Mouse (Mus musculus): ENCODE data around the gene Tlr11.
A peak's percentile ranks its signal among the peaks of the same experiment; 100 is the strongest.

The Tlr11 gene

GRCm38 (mm10) chr14:50357593-50357992 is at the start of gene Tlr11:
Tlr11 (plus strand) TSS chr14:50357914.
- no peak for DNase-seq (ENCODE audit: low read depth)

- DNase-seq (ENCODE audit: low read depth): no peak
These were observed 31.1 kb upstream of the Tlr11 start, which contains the start of gene Olfr734 for GRCm38 (mm10) chr14:50326661-50327060. Olfr734 (minus strand) TSS chr14:50326761.

GRCm38 (mm10) chr14:50348796-50349195 is 8.9 kb upstream of the Tlr11 start, which contains the start of gene Olfr735:
Olfr735 (minus strand) TSS chr14:50348872.
- DNase-seq (ENCODE audit: low read depth): no peak

- DNase-seq (ENCODE audit: low read depth): peak; percentile 18
These were observed 5.3 kb upstream of the Tlr11 start for GRCm38 (mm10) chr14:50352438-50352837.

GRCm38 (mm10) chr14:50356725-50357124 is 989 bp upstream of the Tlr11 start:
- DNase-seq (ENCODE audit: low read depth): no peak

- no peak for DNase-seq (ENCODE audit: low read depth)
These were observed 2.8 kb downstream of the Tlr11 start for GRCm38 (mm10) chr14:50360480-50360879.

- no peak for DNase-seq (ENCODE audit: low read depth)
These were observed 5.8 kb downstream of the Tlr11 start for GRCm38 (mm10) chr14:50363561-50363960.

- DNase-seq (ENCODE audit: low read depth): no peak
These were observed 23.1 kb downstream of the Tlr11 start, which contains the start of gene Olfr736 for GRCm38 (mm10) chr14:50380863-50381262. Olfr736 (plus strand) TSS chr14:50381163.

GRCm38 (mm10) chr14:50407268-50407667 is 49.6 kb downstream of the Tlr11 start, which contains the start of gene Olfr738:
Olfr738 (plus strand) TSS chr14:50407568.
- DNase-seq (ENCODE audit: low read depth): no peak
